ENCODE assay signal across 20 mouse cellular contexts in genomic region chr6:14819798-14820197, GRCm38 (mm10).
A peak's percentile ranks its signal among the peaks of the same experiment; 100 is the strongest.
DNase-seq lines count a peak whose midpoint lies in the region; ATAC-seq and TF ChIP-seq lines count a peak whose summit lies in the region.
"Had no signal": no experiment of that assay in that cellular context is flagged by ENCODE, and none has a peak within 500 bp of the region (broad histone marks: within the 10 kb centered on the region; RNA-seq: fewer than 3 reads in every experiment).

No protein-coding gene starts in this region.

- H3K9ac ChIP-seq in forebrain, embryonic 16.5 days (replicated peaks; ENCODE audit: low read depth, low read length), result no peak overlapping the region
- H3K9ac ChIP-seq: embryonic facial prominence, embryonic 15.5 days; heart, embryonic 12.5 days; hindbrain, embryonic 14.5 days; intestine, embryonic 15.5 days had no signal

- no peaks in the 10 kb centered on the region for H3K27me3 ChIP-seq in forebrain, embryonic 16.5 days (replicated peaks; ENCODE audit: control insufficient read depth, insufficient read depth, low read length)
- H3K27me3 ChIP-seq: embryonic facial prominence, embryonic 15.5 days; heart, embryonic 12.5 days; intestine, embryonic 15.5 days had no signal

- H3K4me3 ChIP-seq in forebrain, embryonic 16.5 days (replicated peaks; ENCODE audit: low read length), result no peak overlapping the region
- H3K4me3 ChIP-seq: embryonic facial prominence, embryonic 15.5 days; erythroblast, embryonic 14.5 days; gastrocnemius, adult 2 months; heart, embryonic 12.5 days; hindbrain, embryonic 10.5 days; intestine, embryonic 15.5 days had no signal

- 32% methylated on average over 2 of the region's 2 CpGs for WGBS in forebrain, embryonic 16.5 days

- intact Hi-C loops in left cerebral cortex, postnatal 36 days (cut with DNase I), result no loop called here

- no peak overlapping the region; the same call in 1 of the 2 replicates for H3K27ac ChIP-seq in forebrain, embryonic 16.5 days (ENCODE audit: low read length)
- H3K27ac ChIP-seq: embryonic facial prominence, embryonic 15.5 days; gastrocnemius, adult 2 months; hindbrain, embryonic 10.5 days; hindbrain, embryonic 14.5 days; intestine, embryonic 15.5 days had no signal

- H3K9me3 ChIP-seq in forebrain, embryonic 16.5 days (ENCODE audit: control insufficient read depth, low read length), result no peaks in the 10 kb centered on the region
- H3K9me3 ChIP-seq: embryonic facial prominence, embryonic 15.5 days; heart, embryonic 12.5 days; hindbrain, embryonic 10.5 days; intestine, embryonic 15.5 days had no signal

- no peaks in the 10 kb centered on the region for H3K4me1 ChIP-seq in forebrain, embryonic 16.5 days (replicated peaks; ENCODE audit: control insufficient read depth, insufficient read depth, low read length)
- H3K4me1 ChIP-seq: embryonic facial prominence, embryonic 15.5 days; heart, embryonic 12.5 days; hindbrain, embryonic 10.5 days; intestine, embryonic 15.5 days had no signal

- H3K4me2 ChIP-seq in forebrain, embryonic 16.5 days (ENCODE audit: low read length), result no peak overlapping the region
- H3K4me2 ChIP-seq: embryonic facial prominence, embryonic 15.5 days; heart, embryonic 12.5 days; hindbrain, embryonic 14.5 days; intestine, embryonic 15.5 days had no signal

- no peak for TF ChIP-seq CTCF in brain, embryonic 14.5 days (IDR thresholded peaks at IDR 0.05; ENCODE audit: borderline replicate concordance, extremely low read depth, insufficient read depth, insufficient read length)

- H3K36me3 ChIP-seq in forebrain, embryonic 16.5 days (ENCODE audit: control insufficient read depth, insufficient read depth), result no peaks in the 10 kb centered on the region; the same call in 1 of the 2 replicates
- H3K36me3 ChIP-seq: embryonic facial prominence, embryonic 15.5 days; heart, embryonic 12.5 days; hindbrain, embryonic 10.5 days; intestine, embryonic 15.5 days had no signal

- TF ChIP-seq POLR2A in brain, embryonic 14.5 days (IDR thresholded peaks at IDR 0.05; ENCODE audit: borderline replicate concordance, extremely low read depth, insufficient read depth, insufficient read length, poor library complexity, severe bottlenecking), result no peak

- peak; percentile 2 for DNase-seq in layer of hippocampus, adult 11-12 months (ENCODE audit: low spot score)
- no peak for DNase-seq in layer of hippocampus, postnatal 10 days (ENCODE audit: low spot score in 2 of 2)
- peak; percentile 0 for DNase-seq in brain, adult 2 months (ENCODE audit: low read depth, low spot score)
- DNase-seq in brain, embryonic 14.5 days (ENCODE audit: low read depth), result peak; percentile 88
- no peak for DNase-seq in left cerebral cortex, postnatal 36 days (ENCODE audit: low spot score in 2 of 2)
- no peak for DNase-seq in lung, postnatal 4 days
- DNase-seq: adrenal gland, adult 8-10 months; adrenal gland, postnatal 36 days; cerebellum, adult 18-20 months; cerebellum, adult 9-11 months; cerebellum, postnatal 36 days; gastrocnemius, adult 2 months; gastrocnemius, postnatal 25 days had no signal

- peak; percentile 98 for ATAC-seq in forebrain, embryonic 16.5 days
- ATAC-seq: intestine, embryonic 15.5 days had no signal

Comparison
In these comparisons a context has a peak if more than half of its experiments do, and no peak if none do; other contexts are left out.
1. DNase-seq: peak in layer of hippocampus, adult 11-12 months (single experiment), brain, adult 2 months (single experiment) and brain, embryonic 14.5 days (single experiment); none in layer of hippocampus, postnatal 10 days (0 of 2), left cerebral cortex, postnatal 36 days (0 of 2) and lung, postnatal 4 days (0 of 2).